Mouse (Mus musculus) brain, adult 2 months (tissue): ENCODE measurements around the gene Lcmt2.

Experiments
- DNase-seq: peaks from one replicate; pipeline ENCODE4 v3.0.0; 2011; ENCODE audit warnings: low read depth, low spot score

The Lcmt2 gene

GRCm38 (mm10) chr2:121115418-121115817 is 25.0 kb downstream of the Lcmt2 start:
- DNase-seq, result no peak

GRCm38 (mm10) chr2:121109695-121110094 is 30.8 kb downstream of the Lcmt2 start, which contains the start of gene Tgm7:
Gene Tgm7 (minus strand): TSS chr2:121109795.
- no peak for DNase-seq

- DNase-seq, result no peak
Measured at GRCm38 (mm10) chr2:121105940-121106339, 34.5 kb downstream of the Lcmt2 start.

- peak; percentile 93 for DNase-seq
Measured at GRCm38 (mm10) chr2:121102051-121102450, 38.4 kb downstream of the Lcmt2 start.

GRCm38 (mm10) chr2:121089751-121090150 is 50.7 kb downstream of the Lcmt2 start:
- DNase-seq, result no peak

- DNase-seq, result no peak
Measured at GRCm38 (mm10) chr2:121088507-121088906, 51.9 kb downstream of the Lcmt2 start.

GRCm38 (mm10) chr2:121085480-121086185 is 54.8 kb downstream of the Lcmt2 start, which contains the start of gene Tgm5:
Gene Tgm5 (minus strand): TSS chr2:121085841.
- peak; percentile 64 for DNase-seq

GRCm38 (mm10) chr2:121082626-121083025 is 57.8 kb downstream of the Lcmt2 start:
- DNase-seq, result no peak
